Mouse (Mus musculus): ENCODE results near the gene Cbx7. TPM values are rescaled to one million over a fixed set of nuclear protein-coding genes. Genes with fewer than 3 reads are reported as not detected.

The Cbx7 gene
- polyA plus RNA-seq, 1 experiment: 32.8 TPM

GRCm38 (mm10) chr15:80001601-80002000 lies 30.7 kb upstream of the Cbx7 start:
- no peaks in the 10 kb centered on the region for H3K36me3 ChIP-seq (ENCODE audit: control insufficient read depth, insufficient read depth, low read length)
- no peak for TF ChIP-seq CTCF (IDR thresholded peaks at IDR 0.05; ENCODE audit: extremely low read depth, insufficient read length, insufficient replicate concordance, low read depth, low read length)
- TF ChIP-seq POLR2A (IDR thresholded peaks at IDR 0.05; ENCODE audit: low read depth, low read length): no peak
- no peaks in the 10 kb centered on the region for H3K27me3 ChIP-seq (ENCODE audit: control insufficient read depth, insufficient read depth, low read length)
- no peak overlapping the region for H3K4me3 ChIP-seq (ENCODE audit: low read depth, low read length)
- no peak overlapping the region for H3K27ac ChIP-seq (ENCODE audit: insufficient read depth, low read depth, low read length)
- peaks cover 12% of the 10 kb centered on the region for H3K4me1 ChIP-seq (ENCODE audit: control insufficient read depth, insufficient read depth, insufficient read length, low read length)
- 85% methylated on average over 23 of the region's 23 CpGs for WGBS

GRCm38 (mm10) chr15:80000694-80001093 lies 29.8 kb upstream of the Cbx7 start:
- H3K36me3 ChIP-seq (ENCODE audit: control insufficient read depth, insufficient read depth, low read length): no peaks in the 10 kb centered on the region
- no peak overlapping the region for H3K27ac ChIP-seq (ENCODE audit: insufficient read depth, low read depth, low read length)
- peaks cover 8% of the 10 kb centered on the region for H3K4me1 ChIP-seq (ENCODE audit: control insufficient read depth, insufficient read depth, insufficient read length, low read length)
- TF ChIP-seq POLR2A (IDR thresholded peaks at IDR 0.05; ENCODE audit: low read depth, low read length) (no peak), CTCF (IDR thresholded peaks at IDR 0.05; ENCODE audit: extremely low read depth, insufficient read length, insufficient replicate concordance, low read depth, low read length) (no peak)
- H3K4me3 ChIP-seq (ENCODE audit: low read depth, low read length): no peak overlapping the region
- WGBS: 66% methylated on average over 8 of the region's 8 CpGs
- no peaks in the 10 kb centered on the region for H3K27me3 ChIP-seq (ENCODE audit: control insufficient read depth, insufficient read depth, low read length)

- Histone ChIP-seq H3K4me1 (ENCODE audit: control insufficient read depth, insufficient read depth, insufficient read length, low read length) (no peaks in the 10 kb centered on the region), H3K4me3 (ENCODE audit: low read depth, low read length) (no peak overlapping the region), H3K36me3 (ENCODE audit: control insufficient read depth, insufficient read depth, low read length) (no peaks in the 10 kb centered on the region), H3K27ac (ENCODE audit: insufficient read depth, low read depth, low read length) (no peak overlapping the region), H3K27me3 (ENCODE audit: control insufficient read depth, insufficient read depth, low read length) (no peaks in the 10 kb centered on the region)
- WGBS: 70% methylated on average over 3 of the region's 3 CpGs
- TF ChIP-seq CTCF (IDR thresholded peaks at IDR 0.05; ENCODE audit: extremely low read depth, insufficient read length, insufficient replicate concordance, low read depth, low read length): no peak
- TF ChIP-seq POLR2A (IDR thresholded peaks at IDR 0.05; ENCODE audit: low read depth, low read length): no peak
These were observed 27.1 kb upstream of the Cbx7 start for GRCm38 (mm10) chr15:79997988-79998387.

GRCm38 (mm10) chr15:79996781-79997180 lies 25.9 kb upstream of the Cbx7 start:
- Histone ChIP-seq H3K27me3 (ENCODE audit: control insufficient read depth, insufficient read depth, low read length) (no peaks in the 10 kb centered on the region), H3K4me1 (ENCODE audit: control insufficient read depth, insufficient read depth, insufficient read length, low read length) (no peaks in the 10 kb centered on the region), H3K27ac (ENCODE audit: insufficient read depth, low read depth, low read length) (no peak overlapping the region), H3K36me3 (ENCODE audit: control insufficient read depth, insufficient read depth, low read length) (no peaks in the 10 kb centered on the region), H3K4me3 (ENCODE audit: low read depth, low read length) (no peak overlapping the region)
- WGBS: 88% methylated on average over 11 of the region's 11 CpGs
- TF ChIP-seq POLR2A (IDR thresholded peaks at IDR 0.05; ENCODE audit: low read depth, low read length) (no peak), CTCF (IDR thresholded peaks at IDR 0.05; ENCODE audit: extremely low read depth, insufficient read length, insufficient replicate concordance, low read depth, low read length) (no peak)

GRCm38 (mm10) chr15:79995552-79995951 lies 24.6 kb upstream of the Cbx7 start:
- 89% methylated on average over 7 of the region's 7 CpGs for WGBS
- Histone ChIP-seq H3K4me3 (ENCODE audit: low read depth, low read length) (no peak overlapping the region), H3K27ac (ENCODE audit: insufficient read depth, low read depth, low read length) (no peak overlapping the region), H3K36me3 (ENCODE audit: control insufficient read depth, insufficient read depth, low read length) (no peaks in the 10 kb centered on the region), H3K4me1 (ENCODE audit: control insufficient read depth, insufficient read depth, insufficient read length, low read length) (no peaks in the 10 kb centered on the region), H3K27me3 (ENCODE audit: control insufficient read depth, insufficient read depth, low read length) (no peaks in the 10 kb centered on the region)
- TF ChIP-seq CTCF (IDR thresholded peaks at IDR 0.05; ENCODE audit: extremely low read depth, insufficient read length, insufficient replicate concordance, low read depth, low read length) (no peak), POLR2A (IDR thresholded peaks at IDR 0.05; ENCODE audit: low read depth, low read length) (no peak)

GRCm38 (mm10) chr15:79994566-79994965 lies 23.6 kb upstream of the Cbx7 start:
- Histone ChIP-seq H3K27ac (ENCODE audit: insufficient read depth, low read depth, low read length) (no peak overlapping the region), H3K36me3 (ENCODE audit: control insufficient read depth, insufficient read depth, low read length) (no peaks in the 10 kb centered on the region), H3K4me1 (ENCODE audit: control insufficient read depth, insufficient read depth, insufficient read length, low read length) (no peaks in the 10 kb centered on the region), H3K27me3 (ENCODE audit: control insufficient read depth, insufficient read depth, low read length) (no peaks in the 10 kb centered on the region), H3K4me3 (ENCODE audit: low read depth, low read length) (no peak overlapping the region)
- 82% methylated on average over 4 of the region's 4 CpGs for WGBS
- no peak for TF ChIP-seq CTCF (IDR thresholded peaks at IDR 0.05; ENCODE audit: extremely low read depth, insufficient read length, insufficient replicate concordance, low read depth, low read length)

- no peaks in the 10 kb centered on the region for H3K27me3 ChIP-seq (ENCODE audit: control insufficient read depth, insufficient read depth, low read length)
- no peak overlapping the region for H3K4me3 ChIP-seq (ENCODE audit: low read depth, low read length)
- H3K4me1 ChIP-seq (ENCODE audit: control insufficient read depth, insufficient read depth, insufficient read length, low read length): no peaks in the 10 kb centered on the region
- WGBS: 68% methylated on average over 8 of the region's 8 CpGs
- H3K27ac ChIP-seq (ENCODE audit: insufficient read depth, low read depth, low read length): no peak overlapping the region
- no peaks in the 10 kb centered on the region for H3K36me3 ChIP-seq (ENCODE audit: control insufficient read depth, insufficient read depth, low read length)
- no peak for TF ChIP-seq CTCF (IDR thresholded peaks at IDR 0.05; ENCODE audit: extremely low read depth, insufficient read length, insufficient replicate concordance, low read depth, low read length)
- no peak for TF ChIP-seq POLR2A (IDR thresholded peaks at IDR 0.05; ENCODE audit: low read depth, low read length)
These were observed 15.3 kb upstream of the Cbx7 start for GRCm38 (mm10) chr15:79986182-79986581.

GRCm38 (mm10) chr15:79985471-79985870 lies 14.6 kb upstream of the Cbx7 start:
- Histone ChIP-seq H3K27ac (ENCODE audit: insufficient read depth, low read depth, low read length) (no peak overlapping the region), H3K4me3 (ENCODE audit: low read depth, low read length) (no peak overlapping the region), H3K27me3 (ENCODE audit: control insufficient read depth, insufficient read depth, low read length) (no peaks in the 10 kb centered on the region), H3K4me1 (ENCODE audit: control insufficient read depth, insufficient read depth, insufficient read length, low read length) (no peaks in the 10 kb centered on the region), H3K36me3 (ENCODE audit: control insufficient read depth, insufficient read depth, low read length) (no peaks in the 10 kb centered on the region)
- WGBS: 49% methylated on average over 11 of the region's 11 CpGs
- no peak for TF ChIP-seq CTCF (IDR thresholded peaks at IDR 0.05; ENCODE audit: extremely low read depth, insufficient read length, insufficient replicate concordance, low read depth, low read length)
- no peak for TF ChIP-seq POLR2A (IDR thresholded peaks at IDR 0.05; ENCODE audit: low read depth, low read length)

Measured in small intestine, adult 2 months (tissue).